Mouse (Mus musculus) heart, postnatal 14 days (tissue): Measurements from ENCODE around the gene Pla2g2d. TPM values are rescaled to one million over a fixed set of nuclear protein-coding genes. Genes with fewer than 3 reads are reported as not detected.
"Not testable (repeated sequence)": the region's sequence is repeated elsewhere in the genome, so short reads cannot be mapped to it uniquely, and the experiment has no call there.

Experiments
- DNase-seq, 2 experiments: peaks; one replicate each; pipeline ENCODE4 v3.0.0; 2021 to 2022
- intact Hi-C: fragments of 180-260 bp; cut with DNase I; formaldehyde crosslinking; loops from one replicate; pipeline ENCODE4 v1.15.1; 2025
- total RNA-seq, 2 experiments: library from RNA; stranded (reverse); gene quantifications; 2 replicates each; pipeline ENCODE4 v1.2.3; 2021

The Pla2g2d gene
- total RNA-seq, 2 experiments from 2014 or later = 0.17 TPM; not detected in 1

DNA sequence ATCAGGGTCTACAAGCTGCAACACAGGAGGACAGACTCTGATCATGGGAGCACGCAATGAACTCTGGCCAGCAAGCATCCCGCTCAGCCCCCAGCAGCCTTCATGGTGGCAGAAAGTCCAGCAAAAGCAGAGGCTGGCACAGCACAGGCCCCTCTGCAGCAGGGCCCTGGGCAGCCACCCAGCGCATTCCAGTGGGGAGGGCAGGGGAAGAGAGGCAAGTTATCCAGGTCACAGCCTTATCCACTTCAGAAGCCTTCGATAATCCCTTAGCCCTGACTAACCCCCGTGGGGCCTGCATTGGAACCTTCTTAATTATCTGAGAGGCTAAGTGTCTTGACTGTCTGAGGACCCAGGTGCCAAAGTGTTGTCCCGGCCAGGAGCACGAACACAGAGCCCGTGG lies 43.6 kb downstream of the Pla2g2d start:
- intact Hi-C loops = no loop called here
- peak; percentile 66 to 81 for DNase-seq

- intact Hi-C loops = no loop called here
- DNase-seq = no peak
These were observed 45.5 kb downstream of the Pla2g2d start for GRCm38 (mm10) chr4:138821036-138821435.

DNA sequence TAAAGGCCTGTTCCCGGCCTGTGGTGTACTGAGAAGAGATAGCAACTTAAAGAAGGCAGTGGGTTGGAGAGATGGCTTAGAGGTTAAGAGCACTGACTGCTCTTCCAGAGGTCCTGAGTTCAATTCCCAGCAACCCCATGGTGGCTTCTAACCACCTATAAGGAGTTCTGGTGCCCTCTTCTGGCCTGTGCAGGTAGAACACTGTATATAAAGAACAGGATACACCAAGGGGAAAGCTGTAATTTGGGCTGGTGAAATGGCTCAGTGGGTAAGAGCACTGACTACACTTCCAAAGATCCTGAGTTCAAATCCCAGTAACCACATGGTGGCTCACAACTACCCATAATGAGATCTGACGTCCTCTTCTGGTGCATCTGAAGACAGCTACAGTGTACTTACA lies 48.6 kb downstream of the Pla2g2d start:
- DNase-seq = not testable (repeated sequence)

GRCm38 (mm10) chr4:138824660-138825059 lies 49.1 kb downstream of the Pla2g2d start:
- intact Hi-C loops = no loop called here
- DNase-seq = no peak

More for the DNA sequence above, 48.6 kb downstream of the Pla2g2d start:
- intact Hi-C loops = not testable (repeated sequence)

DNA sequence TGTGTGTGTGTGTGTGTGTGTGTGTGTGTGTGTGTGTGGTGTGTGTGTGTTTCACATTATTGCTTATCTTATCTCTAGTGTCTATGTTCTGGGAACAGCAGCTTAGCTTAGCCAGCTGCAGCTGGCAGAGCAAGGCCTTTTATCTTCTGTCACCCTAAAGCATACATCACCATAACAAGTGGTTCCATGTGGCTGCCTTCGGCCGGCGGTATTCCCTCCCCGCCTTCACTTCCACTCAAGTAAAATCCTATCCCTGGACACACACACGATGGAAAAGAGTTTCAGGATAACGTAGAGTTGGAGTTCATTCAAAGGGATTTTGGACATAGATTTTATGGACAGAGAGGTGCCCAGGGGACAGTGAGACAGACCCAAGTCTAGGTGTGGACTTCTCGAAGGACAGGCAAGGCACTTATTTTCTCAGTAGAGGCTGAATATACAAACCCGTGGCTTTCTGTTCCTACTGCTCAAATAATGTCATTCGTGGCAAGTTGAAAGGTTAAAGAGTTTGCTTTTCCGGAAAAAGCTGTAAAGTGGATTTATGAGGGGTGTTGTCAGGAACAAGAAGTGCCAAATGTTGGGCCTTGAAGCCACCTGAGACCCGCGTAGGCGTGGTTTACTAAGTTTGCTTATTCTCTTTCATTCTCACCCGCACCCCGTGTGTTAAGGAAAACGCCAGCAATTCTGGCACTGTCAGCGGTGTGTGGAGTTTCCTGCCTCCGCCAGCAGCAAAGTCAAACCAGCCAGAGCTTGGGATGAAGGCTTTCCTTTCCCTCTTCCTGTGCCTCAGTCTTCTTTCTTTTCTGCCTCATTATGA lies 50.4 kb downstream of the Pla2g2d start:
- no peak for DNase-seq
- intact Hi-C loops = no loop called here

GRCm38 (mm10) chr4:138827147-138827546 lies 51.6 kb downstream of the Pla2g2d start:
- no peak for DNase-seq
- intact Hi-C loops = no loop called here

Other genes with a start within 250 kb of the Pla2g2d start
- gene Vwa5b1, start 139.9 kb upstream of the Pla2g2d start, total RNA-seq = not detected
- not detected for gene Pla2g2c, start 50.9 kb upstream of the Pla2g2d start, total RNA-seq
- 1 to 10 TPM in 1 of 2 experiments, under 1 TPM in 1; 0.93 to 1.7 TPM for gene Ubxn10, start 38.6 kb upstream of the Pla2g2d start, total RNA-seq
- gene Pla2g2f, start 18.1 kb upstream of the Pla2g2d start, total RNA-seq = under 1 TPM; 0.20 to 0.36 TPM
- gene Pla2g5, start 87.7 kb downstream of the Pla2g2d start, total RNA-seq = 10 to 100 TPM; 22.4 to 30.4 TPM
- not detected for gene Gm13030, start 98.2 kb downstream of the Pla2g2d start, total RNA-seq
- gene Pla2g2e, start 102.2 kb downstream of the Pla2g2d start, total RNA-seq = 1 to 10 TPM; 1.4 TPM
- 10 to 100 TPM in 1 of 2 experiments, 1 to 10 TPM in 1; 9.4 to 10.0 TPM for gene Otud3, start 138.2 kb downstream of the Pla2g2d start, total RNA-seq
- under 1 TPM in 1 of 2 experiments, not detected in 1; 0.22 TPM for gene Rnf186, start 191.4 kb downstream of the Pla2g2d start, total RNA-seq
- gene Tmco4, start 197.2 kb downstream of the Pla2g2d start, total RNA-seq = 1 to 10 TPM; 7.9 to 8.4 TPM